Mouse (Mus musculus) lung, postnatal 0 days (tissue): Measurements from ENCODE around the gene Olfr763. TPM values are rescaled to one million over a fixed set of nuclear protein-coding genes. Genes with fewer than 3 reads are reported as not detected.
"Not testable (repeated sequence)": the region's sequence is repeated elsewhere in the genome, so short reads cannot be mapped to it uniquely, and the experiment has no call there.

Experiments
- ATAC-seq: fragments of 200-750 bp; cut with Nextera tagmentation; 2 replicates; pipeline ENCODE4 v1.8.0; 2017; ENCODE audit warnings: moderate library complexity
- DNase-seq: peaks from one replicate; pipeline ENCODE4 v3.0.0-alpha.2; 2016; ENCODE audit warnings: low spot score
- H3K27ac ChIP-seq: fragments of 300-500 bp; sonication (generic); 2 replicates; pipeline ENCODE4 v1.5.1; 2014; ENCODE audit warnings: antibody characterized with exemption, mild to moderate bottlenecking, low read length, mixed read lengths
- H3K27me3 ChIP-seq: fragments of 300-500 bp; sonication (generic); replicated peaks from 2 replicates; pipeline ENCODE4 v1.6.1; 2014; ENCODE audit warnings: low read length, mixed read lengths; ENCODE audit not compliant: insufficient read depth
- H3K36me3 ChIP-seq: fragments of 300-500 bp; sonication (generic); 2 replicates; pipeline ENCODE4 v1.6.1; 2014; ENCODE audit warnings: low read length, mixed read lengths; ENCODE audit not compliant: insufficient read depth
- H3K4me1 ChIP-seq: fragments of 300-500 bp; sonication (generic); 2 replicates; pipeline ENCODE4 v1.6.1; 2014; ENCODE audit warnings: antibody characterized with exemption, low read depth, low read length, mixed read lengths; ENCODE audit not compliant: insufficient read depth
- H3K4me2 ChIP-seq: fragments of 300-500 bp; sonication (generic); replicated peaks from 2 replicates; pipeline ENCODE4 v1.6.1; 2014; ENCODE audit warnings: low read depth, mild to moderate bottlenecking, low read length, moderate library complexity, mixed read lengths
- H3K4me3 ChIP-seq: fragments of 300-500 bp; sonication (generic); 2 replicates; pipeline ENCODE4 v1.5.1; 2014; ENCODE audit warnings: low read depth, low read length
- H3K9ac ChIP-seq: fragments of 300-500 bp; sonication (generic); replicated peaks from 2 replicates; pipeline ENCODE4 v1.6.1; 2014; ENCODE audit warnings: low read depth, mild to moderate bottlenecking
- H3K9me3 ChIP-seq: fragments of 300-500 bp; sonication (generic); 2 replicates; pipeline ENCODE4 v1.6.1; 2016; ENCODE audit warnings: low read length, mixed read lengths
- CTCF ChIP-seq: IDR thresholded peaks from 2 replicates; pipeline ENCODE4 v1.5.1; 2016; ENCODE audit warnings: antibody characterized with exemption, mild to moderate bottlenecking
- EP300 ChIP-seq: IDR thresholded peaks from 2 replicates; pipeline ENCODE4 v1.6.1; 2016; ENCODE audit warnings: antibody characterized with exemption, mild to moderate bottlenecking, control low read depth
- WGBS: fragments of 180-500 bp; shearing (Covaris S2); extraction: QIAGEN DNeasy Blood & Tissue Kit; methylation state at CpG from one replicate; pipeline ENCODE4 v1.1.7; 2014; 5-methylcytosine and 5-hydroxymethylcytosine counted together
- polyA plus RNA-seq: library from polyadenylated mRNA; unstranded; fragments of >200 nt; fragmentation: Nextera tagmentation; extraction: Ambion mirVana; gene quantifications from 2 replicates; pipeline ENCODE4 v1.2.1, GENCODE M21; 2015

Olfr763 gene
- polyA plus RNA-seq, 1 experiment from 2014 or later = not detected

GRCm38 (mm10) chr10:128996523-128997040, 14.0 kb upstream of the Olfr763 start:
- Histone ChIP-seq H3K9me3 (no peaks in the 10 kb centered on the region), H3K4me2 (no peak overlapping the region), H3K9ac (no peak overlapping the region), H3K4me3 (no peak overlapping the region), H3K36me3 (no peaks in the 10 kb centered on the region), H3K27me3 (no peaks in the 10 kb centered on the region), H3K4me1 (no peaks in the 10 kb centered on the region), H3K27ac (no peak overlapping the region)
- DNase-seq (no peak), ATAC-seq (no peak)
- WGBS = 76% methylated on average over 4 of the region's 4 CpGs
- TF ChIP-seq EP300 (no peak), CTCF (no peak)

DNA sequence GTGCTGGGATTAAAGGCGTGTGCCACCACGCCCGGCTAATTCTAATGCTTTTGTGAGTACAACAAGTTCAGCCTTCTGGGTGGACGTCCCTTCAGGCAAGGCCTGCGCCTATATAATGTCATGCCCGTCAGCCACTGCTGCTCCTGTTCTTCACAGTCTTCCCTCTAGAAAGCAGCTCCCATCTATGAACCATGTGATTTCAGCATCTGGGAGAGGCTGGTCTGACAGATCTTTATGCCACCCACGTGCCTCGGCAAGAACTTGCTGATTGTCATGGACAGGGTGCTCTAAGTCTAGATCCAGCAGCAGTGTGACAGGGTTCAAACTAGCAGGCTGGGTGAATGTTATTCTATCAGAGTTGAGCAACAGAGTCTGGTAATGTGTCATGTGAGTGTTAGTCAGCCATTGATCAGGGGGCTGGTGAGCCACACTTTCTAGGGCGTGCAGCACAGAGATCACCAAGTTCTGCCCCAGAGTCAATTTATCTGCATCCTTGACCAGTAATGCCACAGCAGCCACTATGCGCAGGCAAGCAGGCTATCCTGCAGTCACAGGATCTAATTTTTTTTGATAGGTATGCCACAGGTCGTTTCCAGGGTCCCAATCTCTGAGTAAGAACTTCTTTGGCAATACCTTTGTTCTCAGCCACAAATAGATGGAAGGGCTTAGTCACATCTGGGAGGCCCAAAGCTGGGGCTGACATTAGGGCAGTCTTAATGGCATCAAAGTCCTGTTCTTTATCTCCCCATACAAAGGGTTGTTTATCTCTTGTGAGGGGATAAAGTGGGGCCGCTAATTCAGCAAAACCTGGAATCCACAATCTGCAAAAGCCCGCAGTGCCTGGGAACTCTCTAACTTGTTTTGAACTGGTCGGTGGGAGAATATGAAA, 6.3 kb upstream of the Olfr763 start:
- Histone ChIP-seq H3K4me3 (no peak overlapping the region), H3K36me3 (no peaks in the 10 kb centered on the region), H3K9me3 (no peaks in the 10 kb centered on the region), H3K27ac (no peak overlapping the region), H3K4me2 (no peak overlapping the region), H3K4me1 (no peaks in the 10 kb centered on the region), H3K9ac (no peak overlapping the region), H3K27me3 (no peaks in the 10 kb centered on the region)
- DNase-seq (no peak), ATAC-seq (no peak)
- TF ChIP-seq EP300 (no peak), CTCF (no peak)
- WGBS = 75% methylated on average over 14 of the region's 14 CpGs

DNA sequence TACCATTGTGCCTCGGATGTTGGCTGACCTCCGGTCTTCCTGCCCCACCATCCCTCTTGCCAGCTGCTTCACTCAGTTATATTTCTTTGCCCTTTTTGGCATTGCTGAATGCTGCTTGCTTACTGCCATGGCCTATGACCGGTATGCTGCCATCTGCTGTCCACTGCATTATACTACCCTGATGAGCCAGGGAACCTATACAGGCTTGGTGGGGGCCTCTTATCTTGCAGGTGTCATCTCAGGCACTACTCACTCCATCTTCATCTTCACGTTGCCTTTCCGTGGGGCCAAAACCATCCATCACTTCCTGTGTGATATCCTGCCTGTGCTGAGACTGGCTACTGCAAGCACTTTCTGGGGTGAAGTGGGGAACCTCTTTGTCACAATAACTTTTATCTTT, 920 bp downstream of the Olfr763 start:
- not testable (repeated sequence) for H3K4me2 ChIP-seq, H3K9me3 ChIP-seq, H3K4me1 ChIP-seq, ATAC-seq, DNase-seq, H3K4me3 ChIP-seq, H3K36me3 ChIP-seq, H3K9ac ChIP-seq, H3K27me3 ChIP-seq, H3K27ac ChIP-seq
- 60% methylated on average over 1 of the region's 5 CpGs for WGBS

DNA sequence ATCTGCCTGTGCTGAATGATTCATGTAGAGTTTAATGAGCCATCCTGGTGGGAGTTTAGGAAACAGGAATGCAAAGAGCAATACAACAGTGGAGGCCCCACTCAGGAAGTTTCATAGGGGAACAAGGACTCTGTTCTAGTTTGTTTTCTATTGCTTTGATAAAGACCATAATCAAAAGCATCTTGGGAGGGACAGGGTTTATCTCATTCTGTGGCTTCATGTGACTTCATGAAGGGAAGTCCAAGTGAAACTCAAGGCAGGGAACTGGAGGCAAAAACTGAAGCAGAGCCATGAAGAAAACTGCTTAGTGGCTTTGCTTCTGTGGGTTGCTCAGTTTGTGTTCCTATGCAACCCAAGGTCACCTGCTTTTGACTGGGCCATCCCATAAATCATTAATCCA, 3.9 kb downstream of the Olfr763 start:
- Histone ChIP-seq H3K27ac (no peak overlapping the region), H3K27me3 (no peaks in the 10 kb centered on the region), H3K36me3 (no peaks in the 10 kb centered on the region), H3K4me1 (no peaks in the 10 kb centered on the region), H3K9ac (no peak overlapping the region), H3K9me3 (no peaks in the 10 kb centered on the region), H3K4me2 (no peak overlapping the region), H3K4me3 (no peak overlapping the region)
- TF ChIP-seq CTCF (no peak), EP300 (no peak)
- ATAC-seq (no peak), DNase-seq (no peak)

GRCm38 (mm10) chr10:129023319-129023718, 12.7 kb downstream of the Olfr763 start:
- Histone ChIP-seq H3K36me3 (no peaks in the 10 kb centered on the region), H3K4me2 (no peak overlapping the region), H3K9me3 (no peaks in the 10 kb centered on the region), H3K4me3 (no peak overlapping the region), H3K4me1 (no peaks in the 10 kb centered on the region), H3K9ac (no peak overlapping the region), H3K27me3 (no peaks in the 10 kb centered on the region), H3K27ac (no peak overlapping the region)
- ATAC-seq = no peak
- DNase-seq = no peak
- TF ChIP-seq CTCF (no peak), EP300 (no peak)

DNA sequence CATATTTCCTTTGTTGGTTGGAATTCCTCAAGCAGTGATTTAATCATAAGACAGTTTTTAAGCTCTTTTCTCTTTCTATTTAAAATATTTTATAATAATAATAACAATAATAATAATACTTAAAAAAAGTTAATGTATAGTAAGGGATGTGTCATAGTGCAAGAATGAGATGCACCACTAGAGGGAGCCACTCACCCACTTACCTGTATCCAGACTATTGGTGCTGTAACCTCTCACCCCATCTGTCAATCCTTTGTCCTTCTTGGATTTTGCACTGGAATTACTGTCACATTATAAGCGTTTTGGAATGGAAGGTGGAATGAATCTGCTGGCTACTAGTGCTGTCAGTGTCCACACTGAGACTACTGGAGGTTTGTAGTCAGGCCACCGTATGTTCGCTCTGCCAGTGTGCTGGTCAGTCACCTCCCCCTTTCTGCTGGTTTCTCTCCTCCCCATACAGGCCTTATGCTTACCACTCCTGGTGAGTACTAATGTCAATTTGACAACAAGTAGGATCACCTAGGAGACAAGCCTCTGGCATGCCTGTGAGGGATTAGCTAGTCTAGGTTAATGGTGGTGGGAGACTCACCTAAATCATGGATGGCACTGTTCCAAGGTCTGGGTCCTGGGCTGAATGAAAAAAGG, 15.5 kb downstream of the Olfr763 start:
- ATAC-seq = no peak
- TF ChIP-seq EP300 = no peak
- TF ChIP-seq CTCF = peak; percentile 64

More for the DNA sequence above, 15.5 kb downstream of the Olfr763 start:
- Histone ChIP-seq H3K27me3 (no peaks in the 10 kb centered on the region), H3K4me3 (no peak overlapping the region), H3K36me3 (no peaks in the 10 kb centered on the region), H3K9me3 (no peaks in the 10 kb centered on the region), H3K27ac (no peak overlapping the region), H3K4me2 (no peak overlapping the region), H3K9ac (no peak overlapping the region), H3K4me1 (no peaks in the 10 kb centered on the region)
- 57% methylated on average over 3 of the region's 3 CpGs for WGBS
- peak; percentile 40 for DNase-seq
